Mouse (Mus musculus): ENCODE results near the gene Sh3rf3. TPM values are rescaled to one million over a fixed set of nuclear protein-coding genes. Genes with fewer than 3 reads are reported as not detected.
A peak's percentile ranks its signal among the peaks of the same experiment; 100 is the strongest.

Sh3rf3 gene
- total RNA-seq, 4 experiments from 2014 or later, result 33.9 to 40.3 (median 35.8) TPM

- no peak for DNase-seq (ENCODE audit: low spot score in 2 of 2)
Measured at GRCm38 (mm10) chr10:58979320-58979959, 166.3 kb downstream of the Sh3rf3 start.

- no peak for DNase-seq (ENCODE audit: low spot score in 2 of 2)
Measured at GRCm38 (mm10) chr10:58981674-58982329, 168.6 kb downstream of the Sh3rf3 start.

- no peak for DNase-seq (ENCODE audit: low spot score in 2 of 2)
Measured at GRCm38 (mm10) chr10:58982546-58983154, 169.5 kb downstream of the Sh3rf3 start.

GRCm38 (mm10) chr10:58991611-58992010, 178.5 kb downstream of the Sh3rf3 start:
- DNase-seq (ENCODE audit: low spot score in 2 of 2), result no peak

- no peak for DNase-seq (ENCODE audit: low spot score in 2 of 2)
Measured at GRCm38 (mm10) chr10:58994726-58995125, 181.6 kb downstream of the Sh3rf3 start.

- no peak for DNase-seq (ENCODE audit: low spot score in 2 of 2)
Measured at GRCm38 (mm10) chr10:58995132-58995531, 182.0 kb downstream of the Sh3rf3 start.

- no peak for DNase-seq (ENCODE audit: low spot score in 2 of 2)
Measured at GRCm38 (mm10) chr10:59002361-59002760, 189.2 kb downstream of the Sh3rf3 start.

GRCm38 (mm10) chr10:59011415-59011814, 198.3 kb downstream of the Sh3rf3 start:
- DNase-seq (ENCODE audit: low spot score in 2 of 2), result no peak

- DNase-seq (ENCODE audit: low spot score in 2 of 2), result no peak
Measured at GRCm38 (mm10) chr10:59013618-59014017, 200.5 kb downstream of the Sh3rf3 start.

- DNase-seq (ENCODE audit: low spot score in 2 of 2), result no peak
Measured at GRCm38 (mm10) chr10:59019302-59019973, 206.3 kb downstream of the Sh3rf3 start.

GRCm38 (mm10) chr10:59050434-59050833, 237.3 kb downstream of the Sh3rf3 start:
- no peak for DNase-seq (ENCODE audit: low spot score in 2 of 2)

GRCm38 (mm10) chr10:59056294-59056693, 243.1 kb downstream of the Sh3rf3 start:
- no peak for DNase-seq (ENCODE audit: low spot score in 2 of 2)

GRCm38 (mm10) chr10:59066804-59067203, 253.6 kb downstream of the Sh3rf3 start:
- no peak for DNase-seq (ENCODE audit: low spot score in 2 of 2)

- DNase-seq (ENCODE audit: low spot score in 2 of 2), result no peak
Measured at GRCm38 (mm10) chr10:59072827-59073226, 259.7 kb downstream of the Sh3rf3 start.

GRCm38 (mm10) chr10:59076681-59077080, 263.5 kb downstream of the Sh3rf3 start:
- no peak for DNase-seq (ENCODE audit: low spot score in 2 of 2)

- DNase-seq (ENCODE audit: low spot score in 2 of 2), result peak in 1 of 2 experiments; percentile 58
Measured at GRCm38 (mm10) chr10:59077909-59078308, 264.8 kb downstream of the Sh3rf3 start.

- DNase-seq (ENCODE audit: low spot score in 2 of 2), result no peak
Measured at GRCm38 (mm10) chr10:59085604-59086003, 272.4 kb downstream of the Sh3rf3 start.

GRCm38 (mm10) chr10:59086578-59086977, 273.4 kb downstream of the Sh3rf3 start:
- no peak for DNase-seq (ENCODE audit: low spot score in 2 of 2)

GRCm38 (mm10) chr10:59089861-59090621, 276.9 kb downstream of the Sh3rf3 start:
- DNase-seq (ENCODE audit: low spot score in 2 of 2), result no peak

- DNase-seq (ENCODE audit: low spot score in 2 of 2), result no peak
Measured at GRCm38 (mm10) chr10:59090622-59090971, 277.4 kb downstream of the Sh3rf3 start.

GRCm38 (mm10) chr10:59091556-59091955, 278.4 kb downstream of the Sh3rf3 start:
- DNase-seq (ENCODE audit: low spot score in 2 of 2), result no peak
